Mouse (Mus musculus): ENCODE measurements around the gene Mcf2l. TPM values are rescaled to one million over a fixed set of nuclear protein-coding genes. Genes with fewer than 3 reads are reported as not detected.

The Mcf2l gene
- polyA plus RNA-seq, 1 experiment from 2014 or later, result 9.5 TPM

GRCm38 (mm10) chr8:12940549-12940948 lies 66.9 kb downstream of the Mcf2l start:
- no peak overlapping the region for H3K27ac ChIP-seq
- no peak overlapping the region for H3K4me2 ChIP-seq
- no peaks in the 10 kb centered on the region for H3K36me3 ChIP-seq
- WGBS, result 74% methylated on average over 8 of the region's 8 CpGs
- no peaks in the 10 kb centered on the region for H3K27me3 ChIP-seq
- H3K9ac ChIP-seq, result no peak overlapping the region
- ATAC-seq (ENCODE audit: insufficient number of reproducible peaks, low FRiP score, low TSS enrichment, low read depth), result no peak
- no peaks in the 10 kb centered on the region for H3K9me3 ChIP-seq
- H3K4me1 ChIP-seq, result peaks cover 20% of the 10 kb centered on the region; the same call in 1 of the 2 replicates
- H3K4me3 ChIP-seq, result no peak overlapping the region

GRCm38 (mm10) chr8:12941161-12941926 lies 67.7 kb downstream of the Mcf2l start:
- H3K36me3 ChIP-seq, result no peaks in the 10 kb centered on the region
- H3K4me2 ChIP-seq, result no peak overlapping the region
- no peaks in the 10 kb centered on the region for H3K9me3 ChIP-seq
- ATAC-seq (ENCODE audit: insufficient number of reproducible peaks, low FRiP score, low TSS enrichment, low read depth), result no peak
- H3K4me1 ChIP-seq, result peaks cover 20% of the 10 kb centered on the region; the same call in 1 of the 2 replicates
- no peaks in the 10 kb centered on the region for H3K27me3 ChIP-seq
- no peak overlapping the region for H3K4me3 ChIP-seq
- WGBS, result 83% methylated on average over 10 of the region's 10 CpGs
- no peak overlapping the region for H3K27ac ChIP-seq
- no peak overlapping the region for H3K9ac ChIP-seq

DNA sequence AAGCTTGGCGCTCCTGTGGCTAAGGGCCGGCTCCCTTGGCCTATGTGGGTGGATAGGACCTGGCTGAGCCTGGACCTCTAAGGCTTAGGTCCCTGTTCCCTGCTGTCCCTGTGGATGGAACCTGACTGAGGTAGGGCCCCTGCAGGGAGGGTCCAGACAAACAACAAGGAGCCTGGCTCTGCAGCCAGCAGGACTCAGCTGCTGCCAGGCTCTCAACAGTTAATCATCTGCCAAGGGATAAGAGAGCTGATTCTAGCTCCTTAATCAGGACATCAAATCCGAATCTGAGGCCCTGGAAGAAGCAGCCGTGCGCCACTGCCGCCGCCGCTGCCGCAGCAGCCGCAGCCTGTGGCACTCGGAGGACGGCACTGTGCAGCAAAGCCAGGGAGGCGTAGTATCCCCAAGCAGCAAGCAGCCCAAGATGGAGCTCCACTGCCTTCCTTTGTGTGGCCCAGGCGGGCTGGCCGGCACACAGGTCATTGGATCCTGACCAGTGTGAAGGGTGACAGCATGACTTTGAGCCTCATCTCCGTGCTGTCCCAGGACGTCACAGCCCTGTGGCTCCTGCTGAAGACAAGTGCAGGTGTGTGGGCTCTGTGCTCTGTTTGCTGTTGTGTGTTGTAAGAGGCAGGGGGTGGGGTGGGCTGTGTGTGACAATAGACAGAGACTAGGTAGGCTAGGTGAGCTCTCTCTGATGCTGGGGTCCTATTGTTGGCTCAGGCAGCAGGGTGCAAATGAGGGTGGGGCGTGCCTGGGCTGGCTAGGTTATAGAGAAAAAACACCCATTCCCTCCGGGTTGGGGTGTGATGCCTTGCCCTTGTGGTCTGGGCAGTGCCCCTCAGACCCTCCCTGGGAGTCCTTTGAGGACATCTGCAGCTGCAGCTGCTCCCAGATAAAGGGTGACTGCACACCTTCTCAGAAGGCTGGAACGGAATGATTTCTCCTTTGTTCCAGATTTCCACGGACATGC lies 74.3 kb downstream of the Mcf2l start:
- H3K4me1 ChIP-seq, result peaks cover 23% of the 10 kb centered on the region
- 8% methylated on average over 21 of the region's 21 CpGs for WGBS

DNA sequence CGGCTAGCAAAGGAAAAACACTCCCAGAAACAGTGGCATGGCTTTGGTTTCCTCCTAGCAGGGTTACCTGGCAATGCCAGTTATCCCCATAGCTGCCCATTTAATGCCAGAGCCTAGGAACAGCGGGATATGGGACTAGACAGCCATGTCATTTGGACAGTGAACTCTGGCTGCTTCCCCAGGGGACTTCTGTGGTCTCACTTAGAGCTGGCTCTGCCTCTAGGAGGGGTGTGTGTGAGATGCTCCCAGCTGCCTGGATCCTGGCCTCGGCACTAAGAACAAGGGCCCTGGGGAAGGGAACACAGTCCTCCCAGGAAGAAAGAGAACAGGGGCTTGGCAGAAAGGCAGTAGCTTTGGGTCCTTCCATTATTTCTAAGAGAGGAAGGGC lies 75.0 kb downstream of the Mcf2l start:
- WGBS, result 20% methylated on average over 3 of the region's 3 CpGs
- Histone ChIP-seq H3K27ac (no peak overlapping the region), H3K36me3 (no peaks in the 10 kb centered on the region), H3K4me1 (peaks cover 23% of the 10 kb centered on the region), H3K9ac (0 out of 2 replicates have a peak overlapping the region, but pooled peaks have one; percentile 8), H3K4me2 (peak overlapping the region; percentile 50), H3K27me3 (no peaks in the 10 kb centered on the region), H3K9me3 (no peaks in the 10 kb centered on the region), H3K4me3 (peak overlapping the region; percentile 36)
- no peak for ATAC-seq (ENCODE audit: insufficient number of reproducible peaks, low FRiP score, low TSS enrichment, low read depth)

More for the DNA sequence above, 74.3 kb downstream of the Mcf2l start:
- ATAC-seq (ENCODE audit: insufficient number of reproducible peaks, low FRiP score, low TSS enrichment, low read depth), result 0 out of 2 replicates have a peak, but pooled peaks have one; percentile 42
- Histone ChIP-seq H3K9ac (peak overlapping the region; percentile 8; the same call in 1 of the 2 replicates), H3K4me3 (peak overlapping the region; percentile 36), H3K36me3 (no peaks in the 10 kb centered on the region), H3K27me3 (no peaks in the 10 kb centered on the region), H3K27ac (no peak overlapping the region), H3K4me2 (peak overlapping the region; percentile 50), H3K9me3 (no peaks in the 10 kb centered on the region)

DNA sequence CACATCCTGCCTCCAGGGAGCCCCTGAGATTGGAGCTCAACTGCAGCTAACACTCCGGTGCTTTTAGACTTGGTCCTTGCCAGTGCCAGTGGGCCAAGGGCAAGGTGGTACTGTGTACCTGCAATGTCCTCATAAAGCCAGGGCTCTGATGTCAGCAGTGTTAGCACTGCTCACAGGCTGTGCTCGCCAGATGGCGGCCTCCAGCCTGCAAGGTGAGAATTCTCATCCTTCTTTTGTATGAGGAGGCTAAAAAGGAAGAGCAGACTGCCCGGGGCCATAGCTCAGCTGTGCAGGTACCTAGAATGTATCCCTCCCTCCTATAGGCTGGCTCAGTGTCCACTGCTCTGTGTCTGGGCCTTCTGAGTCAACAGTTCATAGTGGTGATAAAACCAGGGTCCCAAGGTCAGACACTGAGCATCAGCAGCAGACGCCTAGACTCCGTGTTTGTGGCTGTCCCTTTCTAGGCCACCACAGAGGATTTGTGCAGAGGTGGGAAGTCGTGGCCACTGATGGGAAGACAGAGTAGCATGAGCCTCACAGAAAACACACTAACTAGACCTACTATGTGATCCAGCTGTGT lies 77.5 kb downstream of the Mcf2l start:
- Histone ChIP-seq H3K27ac (no peak overlapping the region), H3K9me3 (no peaks in the 10 kb centered on the region), H3K4me3 (no peak overlapping the region), H3K27me3 (no peaks in the 10 kb centered on the region), H3K4me2 (no peak overlapping the region), H3K9ac (no peak overlapping the region), H3K36me3 (no peaks in the 10 kb centered on the region), H3K4me1 (peaks cover 23% of the 10 kb centered on the region)
- no peak for ATAC-seq (ENCODE audit: insufficient number of reproducible peaks, low FRiP score, low TSS enrichment, low read depth)
- 73% methylated on average over 7 of the region's 7 CpGs for WGBS

GRCm38 (mm10) chr8:12952699-12953098 lies 79.1 kb downstream of the Mcf2l start:
- no peaks in the 10 kb centered on the region for H3K36me3 ChIP-seq
- no peak overlapping the region for H3K4me3 ChIP-seq
- H3K27me3 ChIP-seq, result no peaks in the 10 kb centered on the region
- no peaks in the 10 kb centered on the region for H3K9me3 ChIP-seq
- H3K9ac ChIP-seq, result no peak overlapping the region
- H3K27ac ChIP-seq, result no peak overlapping the region
- no peak for ATAC-seq (ENCODE audit: insufficient number of reproducible peaks, low FRiP score, low TSS enrichment, low read depth)
- peaks cover 20% of the 10 kb centered on the region for H3K4me1 ChIP-seq
- WGBS, result 57% methylated on average over 6 of the region's 6 CpGs
- no peak overlapping the region for H3K4me2 ChIP-seq

GRCm38 (mm10) chr8:12955362-12955879 lies 81.8 kb downstream of the Mcf2l start:
- Histone ChIP-seq H3K36me3 (no peaks in the 10 kb centered on the region), H3K9me3 (no peaks in the 10 kb centered on the region), H3K27me3 (no peaks in the 10 kb centered on the region), H3K4me1 (peaks cover 6% of the 10 kb centered on the region; the same call in 1 of the 2 replicates), H3K27ac (no peak overlapping the region), H3K4me3 (no peak overlapping the region), H3K4me2 (no peak overlapping the region), H3K9ac (no peak overlapping the region)
- 79% methylated on average over 8 of the region's 8 CpGs for WGBS
- ATAC-seq (ENCODE audit: insufficient number of reproducible peaks, low FRiP score, low TSS enrichment, low read depth), result no peak

DNA sequence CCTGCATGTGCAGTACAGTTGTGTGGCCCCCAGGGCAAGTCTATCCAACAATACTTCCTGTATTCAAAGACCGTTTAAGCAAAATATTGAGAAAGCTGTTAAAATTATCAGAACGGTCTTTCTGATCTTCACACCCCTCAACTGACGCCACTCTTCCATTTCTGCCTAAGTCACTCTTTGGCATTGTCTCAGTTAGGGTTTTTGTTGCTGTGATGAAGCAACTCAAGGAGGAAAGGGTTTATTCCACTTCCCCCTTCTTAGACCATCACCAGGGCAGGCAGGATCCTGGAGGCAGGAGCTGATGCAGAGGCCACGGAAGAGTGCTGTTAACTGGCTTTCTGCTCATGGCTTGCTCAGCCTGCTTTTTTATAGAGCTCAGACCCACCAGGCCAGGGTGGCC lies 82.3 kb downstream of the Mcf2l start:
- WGBS, result 81% methylated on average over 4 of the region's 4 CpGs
- H3K9ac ChIP-seq, result no peak overlapping the region

DNA sequence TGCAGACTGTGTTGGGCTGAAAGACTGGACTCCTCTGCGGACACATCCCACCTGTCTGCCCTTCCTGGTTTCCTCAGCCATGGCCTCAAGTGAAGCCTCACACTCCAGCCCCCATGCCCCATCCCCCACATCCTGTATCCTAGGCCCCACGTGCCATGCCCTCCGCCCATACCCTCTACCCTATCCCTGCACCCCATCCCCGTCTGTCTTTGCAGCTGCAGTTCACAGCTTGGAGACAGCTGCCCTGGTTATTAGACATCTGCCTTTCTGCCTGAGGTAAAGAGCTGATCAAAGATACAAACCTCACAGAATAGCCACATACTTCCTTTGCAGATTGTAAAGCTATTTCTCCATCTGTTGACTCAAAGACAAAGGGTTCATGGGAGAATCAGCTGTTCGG lies 83.3 kb downstream of the Mcf2l start:
- Histone ChIP-seq H3K27me3 (no peaks in the 10 kb centered on the region), H3K36me3 (no peaks in the 10 kb centered on the region), H3K9ac (no peak overlapping the region), H3K27ac (no peak overlapping the region), H3K4me1 (peaks cover 8% of the 10 kb centered on the region; the same call in 1 of the 2 replicates), H3K4me2 (no peak overlapping the region), H3K4me3 (no peak overlapping the region), H3K9me3 (no peaks in the 10 kb centered on the region)
- ATAC-seq (ENCODE audit: insufficient number of reproducible peaks, low FRiP score, low TSS enrichment, low read depth), result no peak
- 52% methylated on average over 5 of the region's 5 CpGs for WGBS

More for the DNA sequence above, 82.3 kb downstream of the Mcf2l start:
- peaks cover 6% of the 10 kb centered on the region; the same call in 1 of the 2 replicates for H3K4me1 ChIP-seq
- no peak overlapping the region for H3K4me3 ChIP-seq
- no peak overlapping the region for H3K4me2 ChIP-seq
- ATAC-seq (ENCODE audit: insufficient number of reproducible peaks, low FRiP score, low TSS enrichment, low read depth), result no peak
- no peaks in the 10 kb centered on the region for H3K27me3 ChIP-seq
- no peaks in the 10 kb centered on the region for H3K36me3 ChIP-seq
- H3K27ac ChIP-seq, result no peak overlapping the region
- H3K9me3 ChIP-seq, result no peaks in the 10 kb centered on the region

DNA sequence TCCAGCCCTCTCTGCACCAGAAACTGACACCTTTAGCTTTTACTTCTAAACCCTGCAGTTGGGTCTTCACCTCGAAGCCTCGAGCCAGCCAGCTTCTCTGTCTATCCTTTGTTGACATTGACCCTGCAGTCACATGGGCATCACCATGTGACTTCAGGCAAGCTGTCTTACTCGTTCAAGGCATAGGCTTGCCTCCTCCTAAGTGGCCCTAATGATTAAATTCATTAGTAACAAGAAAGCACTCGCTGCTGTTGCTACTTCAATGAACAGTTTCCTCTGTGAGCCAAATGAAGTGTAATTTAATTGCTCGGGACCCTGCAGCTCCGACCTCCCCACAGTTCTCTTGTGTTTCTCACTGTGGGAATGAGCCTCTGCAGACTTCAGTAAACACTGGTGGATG lies 83.8 kb downstream of the Mcf2l start:
- H3K27me3 ChIP-seq, result no peaks in the 10 kb centered on the region
- WGBS, result 36% methylated on average over 6 of the region's 6 CpGs
- ATAC-seq (ENCODE audit: insufficient number of reproducible peaks, low FRiP score, low TSS enrichment, low read depth), result no peak
- peaks cover 9% of the 10 kb centered on the region; the same call in 1 of the 2 replicates for H3K4me1 ChIP-seq
- no peak overlapping the region for H3K9ac ChIP-seq
- H3K4me3 ChIP-seq, result no peak overlapping the region
- H3K36me3 ChIP-seq, result no peaks in the 10 kb centered on the region
- H3K4me2 ChIP-seq, result no peak overlapping the region
- no peaks in the 10 kb centered on the region for H3K9me3 ChIP-seq
- no peak overlapping the region for H3K27ac ChIP-seq

GRCm38 (mm10) chr8:12960609-12961008 lies 87.0 kb downstream of the Mcf2l start:
- peaks cover 13% of the 10 kb centered on the region; the same call in 1 of the 2 replicates for H3K4me1 ChIP-seq

More at GRCm38 (mm10) chr8:12960609-12961008, 87.0 kb downstream of the Mcf2l start:
- Histone ChIP-seq H3K27ac (no peak overlapping the region), H3K4me3 (no peak overlapping the region), H3K9me3 (no peaks in the 10 kb centered on the region), H3K36me3 (peaks cover 1% of the 10 kb centered on the region), H3K4me2 (no peak overlapping the region), H3K9ac (no peak overlapping the region), H3K27me3 (no peaks in the 10 kb centered on the region)
- 87% methylated on average over 2 of the region's 2 CpGs for WGBS
- no peak for ATAC-seq (ENCODE audit: insufficient number of reproducible peaks, low FRiP score, low TSS enrichment, low read depth)

All from limb, embryonic 15.5 days (tissue).